Mouse (Mus musculus): ENCODE measurements around the gene Wdr53. TPM values are rescaled to one million over a fixed set of nuclear protein-coding genes. Genes with fewer than 3 reads are reported as not detected.
"Not testable (repeated sequence)": the region's sequence is repeated elsewhere in the genome, so short reads cannot be mapped to it uniquely, and the experiment has no call there.

Wdr53 gene
- polyA plus RNA-seq, 1 experiment from 2014 or later, result 11.6 TPM

- no peak overlapping the region for H3K27ac ChIP-seq (ENCODE audit: low read length)
- H3K4me2 ChIP-seq (ENCODE audit: low read depth, low read length), result no peak overlapping the region
- peaks cover 15% of the 10 kb centered on the region for H3K4me1 ChIP-seq (ENCODE audit: control insufficient read depth, insufficient read depth, low read length)
- no peak overlapping the region for H3K4me3 ChIP-seq (ENCODE audit: low read length)
- 65% methylated on average over 1 of the region's 1 CpGs for WGBS
- peaks cover 12% of the 10 kb centered on the region for H3K36me3 ChIP-seq (ENCODE audit: control insufficient read depth, insufficient read depth)
- ATAC-seq (replicated peaks; ENCODE audit: extremely low read depth, insufficient read depth, low FRiP score), result no peak
- no peaks in the 10 kb centered on the region for H3K27me3 ChIP-seq (ENCODE audit: control insufficient read depth, insufficient read depth, low read length)
- H3K9me3 ChIP-seq (replicated peaks; ENCODE audit: control insufficient read depth, low read length), result peaks cover 7% of the 10 kb centered on the region
- no peak overlapping the region for H3K9ac ChIP-seq (ENCODE audit: low read length)
These were observed 28.8 kb downstream of the Wdr53 start for GRCm38 (mm10) chr16:32275830-32276229.

- under 1% methylated on average over 75 of the region's 75 CpGs for WGBS
- ATAC-seq (replicated peaks; ENCODE audit: extremely low read depth, insufficient read depth, low FRiP score), result peak; percentile 94
These were observed 30.6 kb downstream of the Wdr53 start, which contains the start of gene Rnf168 for GRCm38 (mm10) chr16:32277308-32278256. Gene Rnf168, plus strand, starts transcription at chr16:32277459.

GRCm38 (mm10) chr16:32278396-32278795 is 31.4 kb downstream of the Wdr53 start:
- H3K4me2 ChIP-seq (ENCODE audit: low read depth, low read length), result peak overlapping the region; percentile 71
- peaks cover 16% of the 10 kb centered on the region for H3K36me3 ChIP-seq (ENCODE audit: control insufficient read depth, insufficient read depth)
- H3K27me3 ChIP-seq (ENCODE audit: control insufficient read depth, insufficient read depth, low read length), result no peaks in the 10 kb centered on the region
- ATAC-seq (replicated peaks; ENCODE audit: extremely low read depth, insufficient read depth, low FRiP score), result no peak
- peak overlapping the region; percentile 89 for H3K4me3 ChIP-seq (ENCODE audit: low read length)
- WGBS, result 45% methylated on average over 7 of the region's 7 CpGs
- peak overlapping the region; percentile 99; the same call in 1 of the 2 replicates for H3K27ac ChIP-seq (ENCODE audit: low read length)
- H3K9me3 ChIP-seq (replicated peaks; ENCODE audit: control insufficient read depth, low read length), result peaks cover 7% of the 10 kb centered on the region
- H3K4me1 ChIP-seq (ENCODE audit: control insufficient read depth, insufficient read depth, low read length), result peaks cover 15% of the 10 kb centered on the region
- peak overlapping the region; percentile 99 for H3K9ac ChIP-seq (ENCODE audit: low read length)

More at GRCm38 (mm10) chr16:32277308-32278256, 30.6 kb downstream of the Wdr53 start, which contains the start of gene Rnf168:
- H3K36me3 ChIP-seq (ENCODE audit: control insufficient read depth, insufficient read depth), result peaks cover 12% of the 10 kb centered on the region
- peaks cover 15% of the 10 kb centered on the region for H3K4me1 ChIP-seq (ENCODE audit: control insufficient read depth, insufficient read depth, low read length)
- peak within 1 kb of the TSS; percentile 89 for H3K4me3 ChIP-seq (ENCODE audit: low read length)
- peak within 1 kb of the TSS; percentile 99 for H3K9ac ChIP-seq (ENCODE audit: low read length)
- H3K9me3 ChIP-seq (replicated peaks; ENCODE audit: control insufficient read depth, low read length), result peaks cover 7% of the 10 kb centered on the region
- H3K4me2 ChIP-seq (ENCODE audit: low read depth, low read length), result peak within 1 kb of the TSS; percentile 71
- H3K27me3 ChIP-seq (ENCODE audit: control insufficient read depth, insufficient read depth, low read length), result no peaks in the 10 kb centered on the region
- H3K27ac ChIP-seq (ENCODE audit: low read length), result peak within 1 kb of the TSS; percentile 99

GRCm38 (mm10) chr16:32280211-32280610 is 33.2 kb downstream of the Wdr53 start:
- peaks cover 15% of the 10 kb centered on the region for H3K4me1 ChIP-seq (ENCODE audit: control insufficient read depth, insufficient read depth, low read length)
- H3K4me3 ChIP-seq (ENCODE audit: low read length), result no peak overlapping the region
- H3K9ac ChIP-seq (ENCODE audit: low read length), result no peak overlapping the region
- peaks cover 30% of the 10 kb centered on the region for H3K36me3 ChIP-seq (ENCODE audit: control insufficient read depth, insufficient read depth)
- no peaks in the 10 kb centered on the region for H3K27me3 ChIP-seq (ENCODE audit: control insufficient read depth, insufficient read depth, low read length)
- ATAC-seq (replicated peaks; ENCODE audit: extremely low read depth, insufficient read depth, low FRiP score), result no peak
- no peak overlapping the region for H3K4me2 ChIP-seq (ENCODE audit: low read depth, low read length)
- H3K27ac ChIP-seq (ENCODE audit: low read length), result no peak overlapping the region
- 96% methylated on average over 8 of the region's 8 CpGs for WGBS
- H3K9me3 ChIP-seq (replicated peaks; ENCODE audit: control insufficient read depth, low read length), result peaks cover 7% of the 10 kb centered on the region

GRCm38 (mm10) chr16:32282608-32283007 is 35.6 kb downstream of the Wdr53 start:
- Histone ChIP-seq H3K36me3 (ENCODE audit: control insufficient read depth, insufficient read depth) (peaks cover 43% of the 10 kb centered on the region), H3K27ac (ENCODE audit: low read length) (no peak overlapping the region), H3K9ac (ENCODE audit: low read length) (no peak overlapping the region), H3K9me3 (replicated peaks; ENCODE audit: control insufficient read depth, low read length) (peaks cover 7% of the 10 kb centered on the region), H3K4me3 (ENCODE audit: low read length) (no peak overlapping the region), H3K4me1 (ENCODE audit: control insufficient read depth, insufficient read depth, low read length) (peaks cover 9% of the 10 kb centered on the region), H3K27me3 (ENCODE audit: control insufficient read depth, insufficient read depth, low read length) (no peaks in the 10 kb centered on the region), H3K4me2 (ENCODE audit: low read depth, low read length) (no peak overlapping the region)
- no peak for ATAC-seq (replicated peaks; ENCODE audit: extremely low read depth, insufficient read depth, low FRiP score)

GRCm38 (mm10) chr16:32291821-32292220 is 44.8 kb downstream of the Wdr53 start:
- H3K4me2 ChIP-seq (ENCODE audit: low read depth, low read length), result no peak overlapping the region
- no peak for ATAC-seq (replicated peaks; ENCODE audit: extremely low read depth, insufficient read depth, low FRiP score)
- H3K9ac ChIP-seq (ENCODE audit: low read length), result no peak overlapping the region
- no peaks in the 10 kb centered on the region for H3K9me3 ChIP-seq (replicated peaks; ENCODE audit: control insufficient read depth, low read length)
- H3K4me3 ChIP-seq (ENCODE audit: low read length), result no peak overlapping the region
- H3K27me3 ChIP-seq (ENCODE audit: control insufficient read depth, insufficient read depth, low read length), result no peaks in the 10 kb centered on the region
- WGBS, result 95% methylated on average over 4 of the region's 4 CpGs
- no peak overlapping the region for H3K27ac ChIP-seq (ENCODE audit: low read length)
- H3K36me3 ChIP-seq (ENCODE audit: control insufficient read depth, insufficient read depth), result peaks cover 43% of the 10 kb centered on the region
- no peaks in the 10 kb centered on the region for H3K4me1 ChIP-seq (ENCODE audit: control insufficient read depth, insufficient read depth, low read length)

GRCm38 (mm10) chr16:32299617-32300016 is 52.6 kb downstream of the Wdr53 start:
- ATAC-seq (replicated peaks; ENCODE audit: extremely low read depth, insufficient read depth, low FRiP score); H3K4me3 ChIP-seq (ENCODE audit: low read length); H3K9me3 ChIP-seq (replicated peaks; ENCODE audit: control insufficient read depth, low read length); H3K27ac ChIP-seq (ENCODE audit: low read length); H3K4me2 ChIP-seq (ENCODE audit: low read depth, low read length); H3K9ac ChIP-seq (ENCODE audit: low read length); H3K4me1 ChIP-seq (ENCODE audit: control insufficient read depth, insufficient read depth, low read length); H3K27me3 ChIP-seq (ENCODE audit: control insufficient read depth, insufficient read depth, low read length): not testable (repeated sequence)
- WGBS, result 93% methylated on average over 4 of the region's 4 CpGs
- H3K36me3 ChIP-seq (ENCODE audit: control insufficient read depth, insufficient read depth), result peaks cover 43% of the 10 kb centered on the region

GRCm38 (mm10) chr16:32303046-32303445 is 56.0 kb downstream of the Wdr53 start:
- no peaks in the 10 kb centered on the region for H3K4me1 ChIP-seq (ENCODE audit: control insufficient read depth, insufficient read depth, low read length)
- H3K27me3 ChIP-seq (ENCODE audit: control insufficient read depth, insufficient read depth, low read length), result no peaks in the 10 kb centered on the region
- H3K9me3 ChIP-seq (replicated peaks; ENCODE audit: control insufficient read depth, low read length), result no peaks in the 10 kb centered on the region
- ATAC-seq (replicated peaks; ENCODE audit: extremely low read depth, insufficient read depth, low FRiP score), result no peak
- peaks cover 25% of the 10 kb centered on the region for H3K36me3 ChIP-seq (ENCODE audit: control insufficient read depth, insufficient read depth)
- H3K4me2 ChIP-seq (ENCODE audit: low read depth, low read length), result no peak overlapping the region
- H3K9ac ChIP-seq (ENCODE audit: low read length), result no peak overlapping the region
- no peak overlapping the region for H3K4me3 ChIP-seq (ENCODE audit: low read length)
- WGBS, result 41% methylated on average over 1 of the region's 1 CpGs
- no peak overlapping the region for H3K27ac ChIP-seq (ENCODE audit: low read length)

GRCm38 (mm10) chr16:32303886-32304285 is 56.9 kb downstream of the Wdr53 start:
- Histone ChIP-seq H3K27ac (ENCODE audit: low read length) (no peak overlapping the region), H3K9me3 (replicated peaks; ENCODE audit: control insufficient read depth, low read length) (no peaks in the 10 kb centered on the region), H3K4me1 (ENCODE audit: control insufficient read depth, insufficient read depth, low read length) (no peaks in the 10 kb centered on the region), H3K4me3 (ENCODE audit: low read length) (no peak overlapping the region), H3K27me3 (ENCODE audit: control insufficient read depth, insufficient read depth, low read length) (no peaks in the 10 kb centered on the region), H3K36me3 (ENCODE audit: control insufficient read depth, insufficient read depth) (peaks cover 17% of the 10 kb centered on the region), H3K9ac (ENCODE audit: low read length) (no peak overlapping the region), H3K4me2 (ENCODE audit: low read depth, low read length) (no peak overlapping the region)
- WGBS, result 81% methylated on average over 7 of the region's 7 CpGs
- ATAC-seq (replicated peaks; ENCODE audit: extremely low read depth, insufficient read depth, low FRiP score), result no peak

Measured in heart, embryonic 16.5 days (tissue).